ENCODE assay signal across 8 mouse cellular contexts in the genomic region with DNA sequence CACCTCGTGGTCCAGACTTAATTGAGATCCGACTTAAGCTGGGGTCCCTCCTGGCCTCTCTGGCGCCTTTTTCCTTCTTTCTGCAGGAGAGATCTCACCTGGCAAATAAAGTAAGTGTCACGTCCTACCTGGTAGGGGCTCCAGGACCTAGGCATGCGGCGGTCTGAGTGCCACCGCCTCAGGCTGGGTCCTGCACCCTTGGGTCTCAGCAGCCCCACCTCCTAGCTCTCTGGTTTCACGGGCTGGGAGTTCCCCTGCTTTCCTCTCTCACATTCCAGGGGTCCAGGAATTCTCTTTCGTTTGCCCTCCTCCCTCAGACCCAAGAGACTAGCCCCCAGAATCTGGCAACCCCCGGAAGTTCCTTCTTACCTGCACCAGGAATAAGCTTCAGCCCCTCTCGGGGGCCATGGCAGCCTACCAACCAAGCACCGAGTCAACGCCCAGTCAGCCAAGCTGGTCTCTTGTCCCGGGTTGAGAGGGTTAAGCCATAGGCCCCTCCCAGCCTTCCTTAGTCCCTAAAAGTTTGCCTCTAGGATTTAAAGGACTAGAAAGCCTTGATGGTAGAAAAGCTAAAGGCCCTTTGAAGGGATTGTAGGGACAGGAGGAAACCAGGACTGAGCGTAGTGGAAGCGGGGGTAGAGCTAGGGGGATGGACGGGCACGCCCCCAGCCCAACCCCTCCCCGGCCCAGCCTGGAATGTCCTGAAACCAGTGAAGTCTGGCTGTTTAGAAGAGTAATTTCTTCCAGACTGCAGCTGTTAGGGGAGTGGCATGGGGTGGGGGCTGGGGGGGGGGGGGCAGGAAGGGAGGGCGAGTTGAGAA. TPM values are rescaled to one million over a fixed set of nuclear protein-coding genes. Genes with fewer than 3 reads are reported as not detected.
DNase-seq lines count a peak whose midpoint lies in the region; ATAC-seq lines count a peak whose summit lies in the region.
"Had no signal": no experiment of that assay in that cellular context is flagged by ENCODE, and none has a peak within 500 bp of the region (broad histone marks: within the 10 kb centered on the region; RNA-seq: fewer than 3 reads in every experiment).

Cdc42ep5 (minus strand) TSS at position 771 of the 821 bp plus-strand sequence.

- no peaks in the 10 kb centered on the region for H3K36me3 ChIP-seq in embryonic facial prominence, embryonic 15.5 days
- no peaks in the 10 kb centered on the region for H3K36me3 ChIP-seq in heart, embryonic 15.5 days
- no peaks in the 10 kb centered on the region for H3K36me3 ChIP-seq in midbrain, embryonic 10.5 days

- peak within 1 kb of the TSS; percentile 89 for H3K27ac ChIP-seq in embryonic facial prominence, embryonic 15.5 days (replicated peaks)
- H3K27ac ChIP-seq in heart, embryonic 15.5 days: peak within 1 kb of the TSS; percentile 83
- H3K27ac ChIP-seq in midbrain, embryonic 10.5 days (replicated peaks): peak within 1 kb of the TSS; percentile 69
- H3K27ac ChIP-seq: macrophage had no signal

- peak within 1 kb of the TSS; percentile 83 for H3K4me2 ChIP-seq in embryonic facial prominence, embryonic 15.5 days (replicated peaks)
- peak within 1 kb of the TSS; percentile 76 for H3K4me2 ChIP-seq in heart, embryonic 15.5 days

- H3K9me3 ChIP-seq in embryonic facial prominence, embryonic 15.5 days (replicated peaks): no peaks in the 10 kb centered on the region
- H3K9me3 ChIP-seq in heart, embryonic 15.5 days (replicated peaks): no peaks in the 10 kb centered on the region
- H3K9me3 ChIP-seq in midbrain, embryonic 10.5 days (replicated peaks): no peaks in the 10 kb centered on the region

- DNase-seq in adrenal gland, adult 8-10 months: peak; percentile 65
- DNase-seq in kidney, postnatal 25 days: peak; percentile 61 to 84
- peak; percentile 61 for DNase-seq in midbrain, embryonic 10.5 days (ENCODE audit: low spot score)
- no peak for DNase-seq in layer of hippocampus, adult 9-10 months (ENCODE audit: low spot score)
- DNase-seq in right cerebral cortex, postnatal 25 days: no peak

- peak; percentile 97 for ATAC-seq in embryonic facial prominence, embryonic 15.5 days (ENCODE audit: insufficient number of reproducible peaks, low FRiP score, low TSS enrichment, low read depth)
- ATAC-seq in heart, embryonic 15.5 days (replicated peaks; ENCODE audit: insufficient number of reproducible peaks, insufficient read depth, low FRiP score, low read depth): peak; percentile 91

- H3K4me1 ChIP-seq in embryonic facial prominence, embryonic 15.5 days: peaks cover 25% of the 10 kb centered on the region
- H3K4me1 ChIP-seq in heart, embryonic 15.5 days (replicated peaks): peaks cover 22% of the 10 kb centered on the region
- peaks cover 31% of the 10 kb centered on the region for H3K4me1 ChIP-seq in midbrain, embryonic 10.5 days

- H3K9ac ChIP-seq in embryonic facial prominence, embryonic 15.5 days: peak within 1 kb of the TSS; percentile 47
- H3K9ac ChIP-seq in heart, embryonic 15.5 days: peak within 1 kb of the TSS; percentile 56

- no peaks in the 10 kb centered on the region for H3K27me3 ChIP-seq in embryonic facial prominence, embryonic 15.5 days
- no peaks in the 10 kb centered on the region for H3K27me3 ChIP-seq in heart, embryonic 15.5 days
- no peaks in the 10 kb centered on the region for H3K27me3 ChIP-seq in midbrain, embryonic 10.5 days (ENCODE audit: low read depth, poor library complexity, severe bottlenecking)

- under 1% methylated on average over 19 of the region's 20 CpGs for WGBS in embryonic facial prominence, embryonic 15.5 days
- 1% methylated on average over 19 of the region's 20 CpGs for WGBS in heart, embryonic 15.5 days
- under 1% methylated on average over 19 of the region's 20 CpGs for WGBS in midbrain, embryonic 10.5 days

- H3K4me3 ChIP-seq in embryonic facial prominence, embryonic 15.5 days (replicated peaks): peak within 1 kb of the TSS; percentile 60
- peak within 1 kb of the TSS; percentile 59 for H3K4me3 ChIP-seq in heart, embryonic 15.5 days
- peak within 1 kb of the TSS; percentile 47 for H3K4me3 ChIP-seq in midbrain, embryonic 10.5 days

RNA-seq across cellular contexts. Expression of gene Cdc42ep5, which starts in this region (rescaled TPM):
- 10 to 100 TPM; 26.9 to 41.0 (median 37.1) TPM for total RNA-seq in adrenal gland, adult 8-10 months (2022)
- 63.2 and 65.0 TPM in 2 replicates for polyA plus RNA-seq in embryonic facial prominence, embryonic 15.5 days (2015; fragmentation: Nextera tagmentation; extraction: Ambion mirVana)
- 25.6 and 30.9 TPM in 2 replicates for polyA plus RNA-seq in heart, embryonic 15.5 days (2015; fragmentation: Nextera tagmentation; extraction: Ambion mirVana)
- polyA plus RNA-seq in midbrain, embryonic 10.5 days (2016; fragmentation: Nextera tagmentation; extraction: Ambion mirVana): 18.1 and 20.1 TPM in 2 replicates
- polyA plus RNA-seq: macrophage had no signal

Comparison
In these comparisons a context has a peak if more than half of its experiments do, and no peak if none do; other contexts are left out.
1. DNase-seq: peak in adrenal gland, adult 8-10 months (single experiment), kidney, postnatal 25 days (2 of 2) and midbrain, embryonic 10.5 days (single experiment); none in layer of hippocampus, adult 9-10 months (single experiment) and right cerebral cortex, postnatal 25 days (single experiment).
2. Peak in every context shown above with its lines, with median percentiles within 50 percentile points of each other: H3K27ac ChIP-seq and H3K4me3 ChIP-seq.